Mouse (Mus musculus): Measurements from ENCODE around the gene Trim16.

DNA sequence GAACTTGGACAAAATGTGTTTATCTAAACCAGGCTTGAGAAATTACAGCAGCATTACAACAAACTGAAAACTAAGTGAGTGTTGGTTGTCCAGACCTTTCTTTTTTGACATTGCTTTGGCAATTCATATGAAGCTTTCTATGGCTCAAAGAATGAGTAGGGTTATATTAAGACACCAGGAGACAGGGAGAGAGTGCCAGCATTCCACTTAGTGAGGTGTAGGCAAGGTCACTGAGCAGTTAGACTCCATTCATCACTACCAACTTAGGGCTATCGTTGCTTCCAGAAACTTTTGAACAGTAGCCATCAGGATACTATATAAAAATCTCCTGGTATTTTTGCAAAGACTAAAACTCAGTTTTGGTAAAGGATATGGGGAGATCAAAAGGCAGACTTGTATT is 57.4 kb downstream of the Trim16 start:
- TF ChIP-seq POLR2A (IDR thresholded peaks at IDR 0.05; ENCODE audit: control insufficient read depth, low read depth, low read length): no peak
- TF ChIP-seq CTCF (IDR thresholded peaks at IDR 0.05; ENCODE audit: control insufficient read depth, insufficient read depth, insufficient replicate concordance, low read depth, low read length): no peak

Measured in testis, adult 2 months (tissue).